Mouse (Mus musculus) lung, adult 2 months (tissue): ENCODE results near the gene Ift140.

Experiments used
- CTCF ChIP-seq: fragments of 200-500 bp; IDR thresholded peaks from 2 replicates; pipeline ENCODE4 v1.5.1; 2011; ENCODE audit warnings: mild to moderate bottlenecking, low read length, control low read depth; ENCODE audit not compliant: insufficient read depth
- POLR2A ChIP-seq: fragments of 200-500 bp; IDR thresholded peaks from 2 replicates; pipeline ENCODE4 v1.6.1; 2011; ENCODE audit warnings: low read depth, mild to moderate bottlenecking, control low read depth, low read length, borderline replicate concordance; ENCODE audit errors: extremely low read depth

DNA sequence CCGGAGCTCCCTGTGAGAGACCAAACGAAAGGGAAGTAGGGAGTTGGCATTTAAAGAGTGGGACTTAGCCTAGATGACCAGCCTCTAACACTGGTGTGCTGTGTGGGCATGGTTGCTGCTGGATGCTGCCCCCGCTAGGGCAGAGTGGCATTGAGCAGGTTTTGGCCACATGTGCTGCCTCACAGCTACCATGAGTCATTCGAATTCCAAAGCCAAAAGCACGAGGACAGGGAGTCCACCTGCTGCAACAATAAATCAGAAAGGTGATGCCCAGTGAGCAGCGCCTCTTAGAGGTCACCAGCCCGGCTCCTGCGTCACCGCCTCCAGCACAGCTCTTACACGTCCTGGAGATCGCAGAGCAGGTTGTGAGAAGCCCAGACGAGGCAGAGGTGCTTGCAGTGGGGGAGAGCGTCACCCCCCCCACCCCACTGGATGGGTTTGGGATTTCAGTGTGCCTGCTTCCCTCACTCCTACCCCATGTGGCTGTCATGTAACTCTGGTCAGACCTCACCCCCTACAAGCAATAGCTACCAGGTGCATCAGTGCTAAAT is 69.0 kb downstream of the Ift140 start:
- no peak for TF ChIP-seq POLR2A
- TF ChIP-seq CTCF: no peak
